Mouse (Mus musculus) heart, adult 2 months (tissue): Measurements from ENCODE around the gene Wfdc16. TPM values are rescaled to one million over a fixed set of nuclear protein-coding genes. Genes with fewer than 3 reads are reported as not detected.

Experiments
- polyA plus RNA-seq: library from polyadenylated mRNA; depleted of rRNA; stranded (reverse); fragments of >200 nt; gene quantifications from 2 replicates; pipeline ENCODE4 v1.2.3, GENCODE M21; 2012; rRNA removed
- total RNA-seq, 2 experiments: library from RNA; stranded (reverse); gene quantifications; 2 replicates each; pipeline ENCODE4 v1.2.3; 2021

Gene Wfdc16
- total and polyA plus RNA-seq, 3 experiments = not detected

Other genes starting within 250 kb of the Wfdc16 start
Only the 30 nearest of the 34 such genes appear.
- 10 to 100 TPM; 20.2 to 26.0 TPM for gene Sdc4, start 194.9 kb downstream of the Wfdc16 start, total RNA-seq
- 14.7 and 15.5 TPM in 2 replicates for gene Sdc4, start 194.9 kb downstream of the Wfdc16 start, polyA plus RNA-seq
- gene Sys1, start 181.8 kb downstream of the Wfdc16 start, total RNA-seq = 10 to 100 TPM; 21.1 to 26.4 TPM
- 52.0 and 55.0 TPM in 2 replicates for gene Sys1, start 181.8 kb downstream of the Wfdc16 start, polyA plus RNA-seq
- 1 to 10 TPM; 8.0 to 9.2 TPM for gene Gm20458, start 177.8 kb downstream of the Wfdc16 start, total RNA-seq
- 7.8 and 17.2 TPM in 2 replicates for gene Gm20458, start 177.8 kb downstream of the Wfdc16 start, polyA plus RNA-seq
- gene Trp53tg5, start 165.1 kb downstream of the Wfdc16 start, total RNA-seq = not detected
- gene Trp53tg5, start 165.1 kb downstream of the Wfdc16 start, polyA plus RNA-seq = not detected in 2 replicates
- 10 to 100 TPM in 1 of 2 experiments, 1 to 10 TPM in 1; 8.0 to 10.3 TPM for gene Dbndd2, start 152.7 kb downstream of the Wfdc16 start, total RNA-seq
- gene Dbndd2, start 152.7 kb downstream of the Wfdc16 start, polyA plus RNA-seq = 17.9 and 31.9 TPM in 2 replicates
- gene Pigt, start 141.3 kb downstream of the Wfdc16 start, total RNA-seq = 10 to 100 TPM; 31.3 to 31.5 TPM
- gene Pigt, start 141.3 kb downstream of the Wfdc16 start, polyA plus RNA-seq = 47.1 and 51.3 TPM in 2 replicates
- gene Wfdc2, start 76.4 kb downstream of the Wfdc16 start, total RNA-seq = 1 to 10 TPM in 1 of 2 experiments, under 1 TPM in 1; 0.43 to 1.3 TPM
- 0.50 and 78.4 TPM in 2 replicates for gene Wfdc2, start 76.4 kb downstream of the Wfdc16 start, polyA plus RNA-seq
- not detected for gene Spint3, start 65.3 kb downstream of the Wfdc16 start, total RNA-seq
- gene Spint3, start 65.3 kb downstream of the Wfdc16 start, polyA plus RNA-seq = not detected in 2 replicates
- gene Wfdc6a, start 53.3 kb downstream of the Wfdc16 start, total RNA-seq = under 1 TPM in 1 of 2 experiments, not detected in 1; 0.30 TPM
- gene Wfdc6a, start 53.3 kb downstream of the Wfdc16 start, polyA plus RNA-seq = 0.47 and 0.56 TPM in 2 replicates
- not detected for gene Eppin, start 45.2 kb downstream of the Wfdc16 start, total RNA-seq
- gene Eppin, start 45.2 kb downstream of the Wfdc16 start, polyA plus RNA-seq = 0.16 TPM in 1 of 2 replicates, not detected in the other
- gene Wfdc6b, start 25.3 kb downstream of the Wfdc16 start, total RNA-seq = not detected
- gene Wfdc6b, start 25.3 kb downstream of the Wfdc16 start, polyA plus RNA-seq = not detected in 2 replicates
- gene Wfdc8, start 25.2 kb downstream of the Wfdc16 start, total RNA-seq = not detected
- gene Wfdc8, start 25.2 kb downstream of the Wfdc16 start, polyA plus RNA-seq = not detected in 2 replicates
- not detected for gene Wfdc10, start 17.2 kb upstream of the Wfdc16 start, total RNA-seq
- gene Wfdc10, start 17.2 kb upstream of the Wfdc16 start, polyA plus RNA-seq = not detected in 2 replicates
- gene Wfdc9, start 17.8 kb upstream of the Wfdc16 start, total RNA-seq = not detected
- not detected in 2 replicates for gene Wfdc9, start 17.8 kb upstream of the Wfdc16 start, polyA plus RNA-seq
- not detected for gene Wfdc11, start 35.3 kb upstream of the Wfdc16 start, total RNA-seq
- not detected in 2 replicates for gene Wfdc11, start 35.3 kb upstream of the Wfdc16 start, polyA plus RNA-seq
- gene Wfdc13, start 46.3 kb upstream of the Wfdc16 start, total RNA-seq = not detected
- 0.25 TPM in 1 of 2 replicates, not detected in the other for gene Wfdc13, start 46.3 kb upstream of the Wfdc16 start, polyA plus RNA-seq
- not detected for gene Spint4, start 59.7 kb upstream of the Wfdc16 start, total RNA-seq
- not detected in 2 replicates for gene Spint4, start 59.7 kb upstream of the Wfdc16 start, polyA plus RNA-seq
- not detected for gene Spint5, start 76.5 kb upstream of the Wfdc16 start, total RNA-seq
- gene Spint5, start 76.5 kb upstream of the Wfdc16 start, polyA plus RNA-seq = not detected in 2 replicates
- gene Wfdc3, start 107.1 kb upstream of the Wfdc16 start, total RNA-seq = not detected
- 0.31 and 0.50 TPM in 2 replicates for gene Wfdc3, start 107.1 kb upstream of the Wfdc16 start, polyA plus RNA-seq
- gene Dnttip1, start 107.2 kb upstream of the Wfdc16 start, total RNA-seq = 10 to 100 TPM; 21.8 to 21.9 TPM
- gene Dnttip1, start 107.2 kb upstream of the Wfdc16 start, polyA plus RNA-seq = 15.0 and 15.9 TPM in 2 replicates
- 1 to 10 TPM; 1.5 to 4.2 TPM for gene Ube2c, start 131.1 kb upstream of the Wfdc16 start, total RNA-seq
- 3.0 and 7.3 TPM in 2 replicates for gene Ube2c, start 131.1 kb upstream of the Wfdc16 start, polyA plus RNA-seq
- under 1 TPM in 1 of 2 experiments, not detected in 1; 0.50 TPM for gene Tnnc2, start 141.2 kb upstream of the Wfdc16 start, total RNA-seq
- gene Tnnc2, start 141.2 kb upstream of the Wfdc16 start, polyA plus RNA-seq = not detected in 2 replicates
- 10 to 100 TPM; 21.2 to 30.3 TPM for gene Snx21, start 147.0 kb upstream of the Wfdc16 start, total RNA-seq
- gene Snx21, start 147.0 kb upstream of the Wfdc16 start, polyA plus RNA-seq = 24.7 and 29.0 TPM in 2 replicates
- 10 to 100 TPM; 13.3 to 14.0 TPM for gene Acot8, start 166.1 kb upstream of the Wfdc16 start, total RNA-seq
- 17.0 and 19.1 TPM in 2 replicates for gene Acot8, start 166.1 kb upstream of the Wfdc16 start, polyA plus RNA-seq
- 1 to 10 TPM; 1.7 to 2.1 TPM for gene Zswim3, start 166.3 kb upstream of the Wfdc16 start, total RNA-seq
- gene Zswim3, start 166.3 kb upstream of the Wfdc16 start, polyA plus RNA-seq = 2.1 and 2.8 TPM in 2 replicates
- gene Zswim1, start 183.9 kb upstream of the Wfdc16 start, total RNA-seq = 1 to 10 TPM; 4.5 to 5.3 TPM
- gene Zswim1, start 183.9 kb upstream of the Wfdc16 start, polyA plus RNA-seq = 5.1 and 6.4 TPM in 2 replicates
- under 1 TPM; 0.60 to 0.68 TPM for gene Spata25, start 189.7 kb upstream of the Wfdc16 start, total RNA-seq
- gene Spata25, start 189.7 kb upstream of the Wfdc16 start, polyA plus RNA-seq = 0.23 TPM in 1 of 2 replicates, not detected in the other
- gene Ctsa, start 194.1 kb upstream of the Wfdc16 start, total RNA-seq = 10 to 100 TPM; 94.3 to 99.8 TPM
- 200 and 232 TPM in 2 replicates for gene Ctsa, start 194.1 kb upstream of the Wfdc16 start, polyA plus RNA-seq
- 10 to 100 TPM; 47.2 to 49.2 TPM for gene Neurl2, start 194.7 kb upstream of the Wfdc16 start, total RNA-seq
- 54.2 and 54.8 TPM in 2 replicates for gene Neurl2, start 194.7 kb upstream of the Wfdc16 start, polyA plus RNA-seq
- gene Pltp, start 218.9 kb upstream of the Wfdc16 start, total RNA-seq = 10 to 100 TPM; 33.8 to 36.1 TPM
- 57.4 and 71.2 TPM in 2 replicates for gene Pltp, start 218.9 kb upstream of the Wfdc16 start, polyA plus RNA-seq